Mouse (Mus musculus) stomach, embryonic 14.5 days (tissue): ENCODE data around the gene Calm3. TPM values are rescaled to one million over a fixed set of nuclear protein-coding genes. Genes with fewer than 3 reads are reported as not detected.

ENCODE experiments used
- ATAC-seq: fragments of 200-750 bp; cut with Nextera tagmentation; 2 replicates; pipeline ENCODE4 v1.8.0; 2017; ENCODE audit warnings: low read depth, moderate TSS enrichment; ENCODE audit not compliant: insufficient number of reproducible peaks, insufficient read depth, low FRiP score
- H3K27ac ChIP-seq: fragments of 300-500 bp; sonication (generic); 2 replicates; pipeline ENCODE4 v1.5.1; 2014; ENCODE audit warnings: mild to moderate bottlenecking, low read length, moderate library complexity, mixed read lengths
- H3K27me3 ChIP-seq: fragments of 300-500 bp; sonication (generic); 2 replicates; pipeline ENCODE4 v1.6.1; 2014; ENCODE audit warnings: low read length, control low read depth, mixed read lengths; ENCODE audit not compliant: control insufficient read depth, insufficient read depth
- H3K36me3 ChIP-seq: fragments of 300-500 bp; sonication (generic); 2 replicates; pipeline ENCODE4 v1.6.1; 2014; ENCODE audit warnings: mild to moderate bottlenecking, control low read depth, low read length, moderate library complexity, mixed read lengths; ENCODE audit not compliant: control insufficient read depth, insufficient read depth
- H3K4me1 ChIP-seq: fragments of 300-500 bp; sonication (generic); 2 replicates; pipeline ENCODE4 v1.6.1; 2014; ENCODE audit warnings: low read length, control low read depth, mixed read lengths; ENCODE audit not compliant: control insufficient read depth, insufficient read depth
- H3K4me2 ChIP-seq: fragments of 300-500 bp; sonication (generic); replicated peaks from 2 replicates; pipeline ENCODE4 v1.6.1; 2014; ENCODE audit warnings: low read depth, low read length, control low read depth
- H3K4me3 ChIP-seq: fragments of 300-500 bp; sonication (generic); 2 replicates; pipeline ENCODE4 v1.5.1; 2014; ENCODE audit warnings: low read depth, low read length, control low read depth
- H3K9ac ChIP-seq: fragments of 300-500 bp; sonication (generic); replicated peaks from 2 replicates; pipeline ENCODE4 v1.6.1; 2014; ENCODE audit warnings: low read depth, mild to moderate bottlenecking, control low read depth, low read length, moderate library complexity, mixed read lengths
- H3K9me3 ChIP-seq: fragments of 300-500 bp; sonication (generic); 2 replicates; pipeline ENCODE4 v1.6.1; 2016; ENCODE audit warnings: low read depth, low read length, control low read depth; ENCODE audit not compliant: control insufficient read depth
- WGBS: fragments of 180-500 bp; shearing (Covaris S2); extraction: QIAGEN DNeasy Blood & Tissue Kit; methylation state at CpG from one replicate; pipeline ENCODE4 v1.1.7; 2014; 5-methylcytosine and 5-hydroxymethylcytosine counted together
- polyA plus RNA-seq: library from polyadenylated mRNA; unstranded; fragments of >200 nt; fragmentation: Nextera tagmentation; extraction: Ambion mirVana; gene quantifications from 2 replicates; pipeline ENCODE4 v1.2.1, GENCODE M21; 2014

Calm3 gene
- polyA plus RNA-seq, 1 experiment from 2014 or later, result 148 TPM

DNA sequence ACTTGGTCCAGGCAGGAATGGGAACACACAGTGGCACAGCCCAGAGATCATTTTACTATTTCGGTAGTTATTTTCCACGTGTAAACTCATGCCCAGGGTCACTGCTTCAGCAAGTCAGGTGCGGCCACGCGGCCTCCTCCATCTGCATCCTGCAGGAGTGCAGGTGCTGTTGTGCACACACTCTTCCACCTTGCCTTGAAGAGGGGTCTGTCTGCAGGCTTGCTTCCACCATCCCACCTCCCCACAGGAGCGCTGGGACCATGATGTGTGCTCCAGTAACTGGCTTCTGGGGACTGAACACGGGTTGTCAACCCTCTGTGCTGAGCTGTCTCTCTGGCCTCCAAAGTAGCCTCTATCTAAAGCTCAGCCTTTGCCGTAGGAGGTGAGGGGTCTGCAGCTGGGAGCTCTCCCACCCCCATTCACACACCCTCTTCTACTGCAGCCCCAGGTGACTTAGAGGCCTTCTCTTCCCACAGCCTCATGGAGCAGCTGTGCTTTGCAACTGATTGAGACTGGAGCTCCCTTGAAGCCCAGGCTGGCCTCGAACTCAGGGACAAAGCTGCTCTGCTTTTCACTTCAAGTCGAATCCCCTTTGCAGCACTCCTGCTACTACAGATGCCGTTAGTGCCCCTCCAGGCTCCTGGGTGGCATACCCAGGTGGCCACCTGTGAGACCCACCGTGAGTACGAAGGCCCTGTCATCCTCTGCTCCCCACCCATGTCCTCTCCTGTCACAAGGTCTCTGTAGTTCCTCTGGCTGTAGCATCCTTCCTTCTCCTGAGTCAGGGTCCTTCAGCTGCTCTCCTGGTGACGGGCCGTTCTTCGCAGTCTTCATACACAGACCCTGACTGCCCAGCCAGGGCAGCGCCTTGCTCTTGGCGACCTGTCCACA lies 9.2 kb downstream of the Calm3 start:
- no peak overlapping the region for H3K4me3 ChIP-seq
- H3K4me1 ChIP-seq, result peaks cover 2% of the 10 kb centered on the region; the same call in 1 of the 2 replicates
- H3K27me3 ChIP-seq, result no peaks in the 10 kb centered on the region
- H3K36me3 ChIP-seq, result peaks cover 54% of the 10 kb centered on the region
- 81% methylated on average over 18 of the region's 18 CpGs for WGBS
- H3K9ac ChIP-seq, result 0 out of 2 replicates have a peak overlapping the region, but pooled peaks have one; percentile 21
- H3K27ac ChIP-seq, result no peak overlapping the region
- H3K4me2 ChIP-seq, result no peak overlapping the region
- no peaks in the 10 kb centered on the region for H3K9me3 ChIP-seq
- ATAC-seq, result no peak

DNA sequence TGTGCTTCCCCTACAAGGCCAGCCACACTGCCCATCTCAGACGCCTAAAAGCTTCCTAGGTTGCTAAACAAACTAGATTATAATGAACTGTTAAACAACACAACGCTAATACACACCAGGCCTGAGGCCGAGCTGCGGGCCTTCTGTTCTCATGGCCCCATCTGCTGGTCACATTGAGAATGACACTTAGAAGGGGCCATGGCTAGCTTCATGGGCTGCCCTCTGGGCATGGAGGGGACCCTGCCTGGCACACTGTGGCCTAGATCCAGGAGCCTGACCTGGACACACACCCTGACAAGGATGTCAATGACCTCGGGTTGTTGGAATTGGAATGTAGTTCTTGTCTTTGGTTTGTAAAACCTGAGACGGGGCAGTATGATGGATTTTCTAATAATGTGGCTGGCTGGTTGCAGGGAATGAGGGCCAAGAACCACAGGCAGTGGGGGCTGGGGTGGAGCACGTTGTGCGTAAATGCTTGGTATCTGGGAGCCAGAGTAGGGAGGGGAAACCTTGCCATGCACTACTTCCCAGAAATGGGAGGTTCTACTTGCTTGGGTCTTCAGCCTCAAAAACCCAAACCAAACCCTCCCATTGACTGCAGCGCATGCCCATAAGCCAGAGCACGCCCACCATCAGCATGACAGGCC lies 10.0 kb downstream of the Calm3 start:
- peak; percentile 59; the same call in 1 of the 2 replicates for ATAC-seq
- H3K4me2 ChIP-seq, result no peak overlapping the region
- H3K9ac ChIP-seq, result no peak overlapping the region; the same call in 1 of the 2 replicates
- peaks cover 46% of the 10 kb centered on the region for H3K36me3 ChIP-seq
- H3K9me3 ChIP-seq, result no peaks in the 10 kb centered on the region
- H3K27ac ChIP-seq, result no peak overlapping the region
- no peaks in the 10 kb centered on the region for H3K27me3 ChIP-seq
- H3K4me1 ChIP-seq, result peaks cover 5% of the 10 kb centered on the region; the same call in 1 of the 2 replicates
- whole genome bisulfite sequencing, result 29% methylated on average over 10 of the region's 10 CpGs
- no peak overlapping the region for H3K4me3 ChIP-seq

DNA sequence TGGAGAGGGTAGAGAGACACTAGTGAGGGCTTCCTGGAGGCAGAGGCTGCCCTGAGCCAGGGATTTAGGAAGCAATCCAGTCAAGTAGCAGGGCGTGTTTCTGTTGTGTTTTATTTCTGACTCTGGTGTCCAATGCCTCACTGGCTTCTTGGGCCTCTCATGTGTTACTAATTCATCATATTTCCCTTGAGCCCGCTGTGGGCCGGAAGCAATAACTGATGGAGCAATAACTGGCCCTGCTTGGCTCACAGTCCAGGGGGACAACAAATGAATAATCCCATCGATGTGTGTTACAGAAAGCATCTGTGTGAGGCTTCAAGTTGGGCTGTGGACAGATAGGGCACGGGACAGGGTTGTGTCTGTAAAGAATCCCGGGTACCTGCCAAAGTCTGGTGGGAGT lies 11.6 kb downstream of the Calm3 start:
- H3K36me3 ChIP-seq, result peaks cover 30% of the 10 kb centered on the region
- H3K27ac ChIP-seq, result no peak overlapping the region
- no peaks in the 10 kb centered on the region for H3K9me3 ChIP-seq
- H3K27me3 ChIP-seq, result no peaks in the 10 kb centered on the region
- H3K4me2 ChIP-seq, result no peak overlapping the region
- 61% methylated on average over 6 of the region's 6 CpGs for WGBS
- H3K4me3 ChIP-seq, result no peak overlapping the region
- H3K4me1 ChIP-seq, result peaks cover 17% of the 10 kb centered on the region
- ATAC-seq, result no peak
- H3K9ac ChIP-seq, result no peak overlapping the region

DNA sequence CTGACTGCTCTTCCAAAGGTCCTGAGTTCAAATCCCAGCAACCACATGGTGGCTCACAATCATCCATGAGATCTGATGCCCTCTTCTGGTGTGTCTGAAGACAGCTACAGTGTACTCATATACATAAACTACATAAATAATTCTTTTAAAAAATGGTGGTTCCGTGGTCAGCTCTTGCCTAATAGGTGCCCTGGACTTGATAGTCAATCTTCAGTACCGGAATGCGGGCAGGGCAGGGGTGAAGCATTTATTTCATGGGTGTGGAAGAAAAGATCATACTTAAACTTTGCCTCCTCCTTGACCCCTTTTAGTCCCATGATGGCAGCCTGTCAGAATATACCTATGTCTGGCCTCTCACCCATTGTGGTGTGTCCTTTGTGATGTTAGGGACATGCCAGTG lies 12.0 kb downstream of the Calm3 start:
- peaks cover 20% of the 10 kb centered on the region for H3K4me1 ChIP-seq
- WGBS, result 88% methylated on average over 3 of the region's 3 CpGs
- H3K9ac ChIP-seq, result no peak overlapping the region
- peaks cover 26% of the 10 kb centered on the region for H3K36me3 ChIP-seq
- ATAC-seq, result no peak
- H3K27me3 ChIP-seq, result no peaks in the 10 kb centered on the region
- H3K27ac ChIP-seq, result no peak overlapping the region
- H3K4me3 ChIP-seq, result no peak overlapping the region
- H3K4me2 ChIP-seq, result no peak overlapping the region
- no peaks in the 10 kb centered on the region for H3K9me3 ChIP-seq

DNA sequence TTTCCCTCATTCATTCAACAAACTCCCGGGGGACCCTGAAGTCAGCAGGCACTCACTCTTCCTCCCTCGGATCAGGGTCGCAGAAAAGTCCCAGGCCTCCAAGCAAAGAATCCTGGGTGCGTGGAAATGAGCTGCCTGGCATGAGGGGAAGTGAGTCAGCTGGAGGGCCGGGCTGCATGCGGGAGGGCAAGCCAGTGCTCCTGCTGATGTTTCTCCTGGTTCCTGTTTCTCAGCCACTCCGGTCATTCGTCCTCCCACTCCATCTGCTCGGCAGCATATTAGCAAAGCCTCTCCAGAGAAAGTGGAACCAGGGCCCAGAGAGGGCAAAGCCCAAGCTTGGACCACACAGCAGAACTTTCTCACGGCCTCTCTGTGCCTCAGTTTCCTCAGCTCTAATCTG lies 14.0 kb downstream of the Calm3 start:
- no peak overlapping the region for H3K9ac ChIP-seq
- no peaks in the 10 kb centered on the region for H3K9me3 ChIP-seq
- no peaks in the 10 kb centered on the region for H3K27me3 ChIP-seq
- WGBS, result 33% methylated on average over 10 of the region's 10 CpGs
- no peak overlapping the region for H3K4me2 ChIP-seq
- H3K27ac ChIP-seq, result no peak overlapping the region
- H3K4me1 ChIP-seq, result peaks cover 38% of the 10 kb centered on the region
- H3K4me3 ChIP-seq, result no peak overlapping the region
- no peak for ATAC-seq
- peaks cover 7% of the 10 kb centered on the region for H3K36me3 ChIP-seq

DNA sequence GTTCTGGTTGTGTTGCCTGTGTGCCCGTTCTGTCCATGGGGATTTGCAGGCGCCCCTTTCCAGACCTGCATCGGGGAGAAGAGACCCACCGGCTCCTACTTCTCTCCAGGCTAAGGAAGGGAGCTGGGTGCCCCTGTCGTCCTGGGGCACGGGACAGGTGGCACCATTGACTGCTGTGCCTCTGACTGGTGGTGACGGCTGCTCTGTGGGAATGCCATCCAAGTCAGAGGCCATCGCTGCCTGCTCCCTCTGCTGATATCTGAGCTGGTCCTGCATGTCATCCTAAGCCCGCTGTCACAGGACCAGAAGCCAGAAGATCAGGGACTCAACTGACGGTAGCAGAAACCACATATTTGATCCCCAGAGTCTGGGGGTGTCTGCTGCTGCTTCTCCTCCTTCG lies 15.1 kb downstream of the Calm3 start:
- WGBS, result 41% methylated on average over 11 of the region's 11 CpGs
- Histone ChIP-seq H3K4me2 (no peak overlapping the region; the same call in 1 of the 2 replicates), H3K9me3 (no peaks in the 10 kb centered on the region), H3K4me3 (no peak overlapping the region), H3K27me3 (no peaks in the 10 kb centered on the region), H3K4me1 (peaks cover 38% of the 10 kb centered on the region), H3K27ac (no peak overlapping the region; the same call in 1 of the 2 replicates), H3K9ac (no peak overlapping the region; the same call in 1 of the 2 replicates), H3K36me3 (no peaks in the 10 kb centered on the region)
- no peak for ATAC-seq

DNA sequence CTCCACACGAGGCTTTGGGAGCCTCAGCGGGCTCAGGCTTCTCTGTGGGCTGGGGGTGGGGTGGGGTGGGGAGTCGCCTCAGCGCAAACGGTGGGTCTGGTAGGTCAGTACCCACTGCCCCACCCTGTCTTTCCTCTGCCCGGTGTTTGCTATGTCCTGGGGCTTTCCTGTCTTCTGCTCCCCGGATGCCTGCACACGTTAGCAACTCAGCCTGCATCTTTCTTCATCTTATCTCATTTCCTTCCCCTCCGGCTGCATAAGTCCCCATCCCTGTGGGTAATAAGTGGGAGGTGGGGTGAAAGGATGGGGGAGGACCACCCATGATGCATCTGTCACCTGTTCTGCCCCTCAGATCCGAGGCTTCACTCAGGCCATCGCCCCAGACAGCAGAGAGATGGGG lies 15.5 kb downstream of the Calm3 start:
- Histone ChIP-seq H3K9ac (no peak overlapping the region), H3K9me3 (no peaks in the 10 kb centered on the region), H3K36me3 (no peaks in the 10 kb centered on the region), H3K27ac (no peak overlapping the region), H3K4me2 (0 out of 2 replicates have a peak overlapping the region, but pooled peaks have one; percentile 10), H3K4me3 (no peak overlapping the region), H3K27me3 (no peaks in the 10 kb centered on the region), H3K4me1 (peaks cover 38% of the 10 kb centered on the region)
- WGBS, result 24% methylated on average over 11 of the region's 11 CpGs
- ATAC-seq, result no peak

DNA sequence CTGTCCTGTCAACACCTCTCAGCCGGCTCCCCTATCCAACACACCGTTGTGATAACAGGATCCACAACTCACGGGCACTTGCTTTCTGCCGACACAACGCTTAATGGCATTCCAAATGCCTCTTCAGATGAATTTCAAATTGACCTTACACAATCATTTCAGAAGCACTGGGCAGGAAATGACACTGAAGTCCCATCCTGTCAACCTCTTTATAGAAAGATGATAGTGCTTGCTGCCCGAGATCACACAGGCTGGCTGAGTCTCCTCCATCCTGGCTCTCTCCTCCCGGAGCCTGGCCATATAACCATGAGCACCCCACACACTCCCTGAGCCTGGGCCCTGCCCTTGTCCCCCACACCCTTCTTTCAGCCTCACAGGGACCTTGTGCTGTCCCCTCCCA lies 16.1 kb downstream of the Calm3 start:
- no peak overlapping the region for H3K4me3 ChIP-seq
- no peaks in the 10 kb centered on the region for H3K27me3 ChIP-seq
- H3K9ac ChIP-seq, result no peak overlapping the region

More for the DNA sequence above, 16.1 kb downstream of the Calm3 start:
- Histone ChIP-seq H3K36me3 (no peaks in the 10 kb centered on the region), H3K4me2 (0 out of 2 replicates have a peak overlapping the region, but pooled peaks have one; percentile 10), H3K27ac (no peak overlapping the region), H3K9me3 (no peaks in the 10 kb centered on the region), H3K4me1 (peaks cover 38% of the 10 kb centered on the region)
- no peak for ATAC-seq
- WGBS, result 52% methylated on average over 7 of the region's 7 CpGs
